Mouse (Mus musculus) cerebellum, postnatal 36 days (tissue): ENCODE data around the gene Fbxw25.
"Not testable (repeated sequence)": the region's sequence is repeated elsewhere in the genome, so short reads cannot be mapped to it uniquely, and the experiment has no call there.

Experiments
- DNase-seq, 2 experiments: peaks; one replicate each; pipeline ENCODE4 v3.0.0; 2021 to 2022; ENCODE audit warnings: mixed read lengths in 2 of 2

The Fbxw25 gene

DNA sequence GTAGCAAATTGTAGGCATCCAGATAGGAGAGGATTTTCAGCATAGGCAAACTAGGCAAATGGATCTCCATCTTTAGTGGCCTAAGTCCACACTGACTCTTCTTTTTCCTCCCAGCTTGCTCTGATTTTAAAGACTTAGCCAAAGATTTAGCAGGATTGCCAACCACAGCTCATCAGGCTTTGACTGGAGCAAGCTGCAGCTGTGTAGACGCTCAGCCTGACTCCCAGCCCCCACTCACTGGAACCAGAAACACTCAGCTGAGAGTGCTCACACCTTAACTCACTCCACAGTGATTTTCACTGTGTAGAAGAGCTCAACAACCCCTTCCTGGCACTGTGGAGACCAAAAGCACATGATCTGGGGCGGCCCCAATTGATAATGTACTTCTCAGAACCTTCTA lies at the start of gene Fbxw25:
Gene Fbxw25, minus strand, starts transcription at position 101 of the 400 bp plus-strand sequence.
- DNase-seq, result not testable (repeated sequence)

- DNase-seq, result not testable (repeated sequence)
Observed at GRCm38 (mm10) chr9:109702600-109702999, 38.1 kb upstream of the Fbxw25 start, which contains the start of gene Fbxw18. Fbxw18 (minus strand) TSS chr9:109702700.

DNA sequence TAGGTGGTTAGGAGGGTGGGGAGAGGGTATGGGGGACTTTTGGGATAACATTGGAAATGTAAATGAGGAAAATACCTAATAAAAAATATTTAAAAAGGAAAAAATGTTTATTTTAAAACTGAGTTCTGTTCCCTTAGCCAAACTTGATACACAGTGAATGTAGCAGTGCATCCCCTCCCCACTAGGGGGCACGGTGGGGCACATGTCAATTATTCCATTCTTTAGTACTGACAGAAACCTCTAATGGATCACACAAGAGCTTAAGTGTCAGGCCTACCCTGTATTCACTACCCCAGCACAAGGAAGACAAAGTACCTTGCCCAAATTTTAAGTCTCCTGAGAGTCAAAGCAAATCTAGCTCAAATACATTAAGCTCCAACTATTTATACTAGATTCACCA lies 20.8 kb upstream of the Fbxw25 start:
- peak; percentile 30 to 43 for DNase-seq

DNA sequence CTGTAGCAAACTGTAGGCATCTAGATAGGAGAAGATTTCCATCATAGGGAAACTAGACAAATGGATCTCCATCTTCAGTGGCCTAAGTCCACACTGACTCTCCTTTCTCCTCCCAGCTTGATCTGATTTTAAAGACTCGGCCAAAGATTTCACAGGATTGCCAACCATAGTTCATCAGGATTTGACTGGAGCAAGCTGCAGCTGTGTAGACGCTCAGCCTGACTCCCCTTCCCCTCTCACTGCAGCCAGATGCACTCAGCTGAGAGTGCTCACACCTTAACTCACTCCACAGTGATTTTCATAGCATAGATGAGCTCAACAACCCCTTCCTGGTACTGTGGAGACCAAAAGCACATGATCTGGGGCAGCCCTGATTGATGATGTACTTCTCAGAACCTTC lies 38.5 kb downstream of the Fbxw25 start, which contains the start of gene Fbxw24:
Gene Fbxw24, minus strand, starts transcription at position 101 of the 400 bp plus-strand sequence.
- DNase-seq, result not testable (repeated sequence)

GRCm38 (mm10) chr9:109606837-109607236 lies 57.6 kb downstream of the Fbxw25 start:
- peak in 1 of 2 experiments; percentile 3 for DNase-seq

DNA sequence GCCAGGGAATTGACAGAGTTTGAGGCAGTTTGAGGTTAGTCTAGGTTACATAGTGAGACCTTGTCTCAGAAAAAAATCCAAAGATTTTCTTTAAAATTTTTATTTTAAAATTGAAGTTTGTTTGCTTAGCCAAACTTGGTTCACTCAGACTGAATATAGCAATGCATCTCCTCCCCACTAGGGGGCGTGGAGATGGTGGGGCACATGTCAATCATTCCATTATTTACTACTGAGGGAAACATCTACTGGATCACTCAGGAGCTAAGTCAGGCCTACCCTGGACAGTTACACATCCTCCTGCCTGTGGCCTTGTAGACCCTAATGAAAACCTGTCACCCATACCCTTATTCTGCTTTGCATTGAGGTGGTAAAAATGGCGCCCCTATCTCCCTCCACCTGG lies 62.3 kb downstream of the Fbxw25 start:
- DNase-seq, result not testable (repeated sequence)

- DNase-seq, result no peak
Observed at GRCm38 (mm10) chr9:109597226-109597625, 67.2 kb downstream of the Fbxw25 start.
